ENCODE assay signal across 8 mouse cellular contexts in the genomic region with DNA sequence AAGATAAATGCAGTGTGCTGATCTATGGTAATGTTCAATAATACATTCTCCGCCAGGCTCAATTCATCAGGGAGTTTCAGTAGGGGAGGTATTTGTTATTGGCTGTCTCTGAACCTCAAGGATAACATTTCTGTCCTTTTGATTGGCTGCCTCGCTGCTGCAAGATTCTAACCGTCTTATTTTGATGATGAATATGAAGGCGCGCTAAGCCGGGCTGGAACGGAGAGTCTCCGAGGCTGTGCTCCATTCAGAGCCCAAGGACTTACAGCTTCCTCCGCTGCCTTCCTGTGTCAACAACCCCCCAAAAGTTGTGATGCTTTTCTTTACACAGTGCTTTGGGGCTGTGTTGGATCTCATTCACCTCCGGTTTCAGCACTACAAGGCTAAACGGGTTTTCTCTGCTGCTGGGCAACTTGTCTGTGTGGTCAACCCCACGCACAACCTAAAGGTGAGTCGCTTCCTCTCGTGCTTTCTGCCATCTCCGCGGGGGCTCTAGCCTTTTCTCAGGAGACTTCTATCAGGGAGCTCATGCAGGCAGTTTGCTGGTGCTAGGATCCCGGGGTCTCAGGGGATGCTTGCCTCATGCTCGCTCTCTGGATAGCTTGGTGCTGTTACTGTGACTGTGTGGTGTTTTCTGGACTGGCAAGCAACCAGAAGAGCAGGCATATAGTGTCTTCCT. TPM values are rescaled to one million over a fixed set of nuclear protein-coding genes. Genes with fewer than 3 reads are reported as not detected.
DNase-seq lines count a peak whose midpoint lies in the region; ATAC-seq and TF ChIP-seq lines count a peak whose summit lies in the region.

A gene (plus strand): TSS at position 240 of the 679 bp plus-strand sequence.

- TF ChIP-seq CTCF in layer of hippocampus, adult 2 months (conservative IDR thresholded peaks at IDR 0.05) = 0 out of 2 replicates have a peak, but pooled peaks have one; percentile 11

- H3K9ac ChIP-seq in kidney, embryonic 15.5 days = 0 out of 2 replicates have a peak within 1 kb of the TSS, but pooled peaks have one; percentile 23
- H3K9ac ChIP-seq in forebrain, embryonic 13.5 days = peak within 1 kb of the TSS; percentile 74
- no peak within 1 kb of the TSS for H3K9ac ChIP-seq in stomach, embryonic 15.5 days

- H3K4me1 ChIP-seq in kidney, embryonic 15.5 days = peaks cover 22% of the 10 kb centered on the region
- no peaks in the 10 kb centered on the region for H3K4me1 ChIP-seq in brown adipose tissue, adult 24 weeks (ENCODE audit: control insufficient read depth, insufficient read depth, insufficient read length, low read length)
- H3K4me1 ChIP-seq in forebrain, embryonic 13.5 days = peaks cover 65% of the 10 kb centered on the region
- H3K4me1 ChIP-seq in midbrain, embryonic 10.5 days = peaks cover 54% of the 10 kb centered on the region
- peaks cover 12% of the 10 kb centered on the region; the same call in 1 of the 2 replicates for H3K4me1 ChIP-seq in stomach, embryonic 15.5 days

- H3K4me2 ChIP-seq in kidney, embryonic 15.5 days = peak within 1 kb of the TSS; percentile 74
- peak within 1 kb of the TSS; percentile 77 for H3K4me2 ChIP-seq in forebrain, embryonic 13.5 days
- peak within 1 kb of the TSS; percentile 65 for H3K4me2 ChIP-seq in stomach, embryonic 15.5 days

- no peak for DNase-seq in kidney, postnatal 10 days
- DNase-seq in layer of hippocampus, adult 2 months (ENCODE audit: low spot score in 2 of 2) = peak; percentile 51 to 68
- DNase-seq in midbrain, embryonic 10.5 days (ENCODE audit: low spot score) = peak; percentile 35
- DNase-seq in urinary bladder, postnatal 4 days (ENCODE audit: low spot score in 2 of 2) = no peak

- H3K36me3 ChIP-seq in kidney, embryonic 15.5 days = no peaks in the 10 kb centered on the region
- H3K36me3 ChIP-seq in forebrain, embryonic 13.5 days (ENCODE audit: poor library complexity, severe bottlenecking) = no peaks in the 10 kb centered on the region
- no peaks in the 10 kb centered on the region for H3K36me3 ChIP-seq in midbrain, embryonic 10.5 days
- H3K36me3 ChIP-seq in stomach, embryonic 15.5 days = no peaks in the 10 kb centered on the region

- peak within 1 kb of the TSS; percentile 40 for H3K4me3 ChIP-seq in kidney, embryonic 15.5 days (replicated peaks)
- peak within 1 kb of the TSS; percentile 31 for H3K4me3 ChIP-seq in brown adipose tissue, adult 24 weeks (ENCODE audit: insufficient read depth, low read depth, low read length)
- peak within 1 kb of the TSS; percentile 58 for H3K4me3 ChIP-seq in forebrain, embryonic 13.5 days
- H3K4me3 ChIP-seq in layer of hippocampus, adult 2 months = peak within 1 kb of the TSS; percentile 72
- H3K4me3 ChIP-seq in midbrain, embryonic 10.5 days = peak within 1 kb of the TSS; percentile 60
- peak within 1 kb of the TSS; percentile 33 for H3K4me3 ChIP-seq in stomach, embryonic 15.5 days (replicated peaks)

- no peaks in the 10 kb centered on the region for H3K9me3 ChIP-seq in kidney, embryonic 15.5 days (replicated peaks)
- H3K9me3 ChIP-seq in forebrain, embryonic 13.5 days (replicated peaks) = no peaks in the 10 kb centered on the region
- H3K9me3 ChIP-seq in midbrain, embryonic 10.5 days (replicated peaks) = no peaks in the 10 kb centered on the region
- no peaks in the 10 kb centered on the region for H3K9me3 ChIP-seq in stomach, embryonic 15.5 days

- 16% methylated on average over 18 of the region's 18 CpGs for WGBS in kidney, embryonic 15.5 days
- WGBS in forebrain, embryonic 13.5 days = 2% methylated on average over 18 of the region's 18 CpGs
- 19% methylated on average over 18 of the region's 18 CpGs for WGBS in midbrain, embryonic 10.5 days
- 13% methylated on average over 18 of the region's 18 CpGs for WGBS in stomach, embryonic 15.5 days

- H3K27ac ChIP-seq in kidney, embryonic 15.5 days = no peak within 1 kb of the TSS
- H3K27ac ChIP-seq in brown adipose tissue, adult 24 weeks (replicated peaks; ENCODE audit: low read depth, low read length) = no peak within 1 kb of the TSS
- H3K27ac ChIP-seq in forebrain, embryonic 13.5 days = peak within 1 kb of the TSS; percentile 94
- H3K27ac ChIP-seq in layer of hippocampus, adult 2 months = peak within 1 kb of the TSS; percentile 93
- peak within 1 kb of the TSS; percentile 63 for H3K27ac ChIP-seq in midbrain, embryonic 10.5 days (replicated peaks)
- H3K27ac ChIP-seq in stomach, embryonic 15.5 days = no peak within 1 kb of the TSS

- no peak for ATAC-seq in kidney, embryonic 15.5 days (replicated peaks; ENCODE audit: low FRiP score)
- peak; percentile 52 for ATAC-seq in forebrain, embryonic 13.5 days
- ATAC-seq in stomach, embryonic 15.5 days (ENCODE audit: insufficient read depth, low FRiP score, low read depth) = no peak

- H3K27me3 ChIP-seq in kidney, embryonic 15.5 days = peaks cover 30% of the 10 kb centered on the region
- H3K27me3 ChIP-seq in forebrain, embryonic 13.5 days = no peaks in the 10 kb centered on the region
- peaks cover 57% of the 10 kb centered on the region for H3K27me3 ChIP-seq in midbrain, embryonic 10.5 days (ENCODE audit: low read depth, poor library complexity, severe bottlenecking)
- 0 out of 2 replicates have a peak, but pooled peaks cover 7% of the 10 kb centered on the region for H3K27me3 ChIP-seq in stomach, embryonic 15.5 days (replicated peaks)

RNA-seq across cellular contexts. Expression of the gene that starts here (rescaled TPM):
- polyA plus RNA-seq in kidney, embryonic 15.5 days (2015; fragmentation: Nextera tagmentation; extraction: Ambion mirVana) = 0.14 and 0.19 TPM in 2 replicates
- not detected in 2 replicates for polyA plus RNA-seq in brown adipose tissue, adult 24 weeks (2012; ENCODE audit: insufficient read depth, insufficient read length, missing spikeins)
- polyA plus RNA-seq in forebrain, embryonic 13.5 days (2015; fragmentation: Nextera tagmentation; extraction: Ambion mirVana) = 5.9 and 6.7 TPM in 2 replicates
- total RNA-seq in layer of hippocampus, adult 2 months (2021) = 1 to 10 TPM; 7.7 to 8.5 TPM
- 0.33 and 0.66 TPM in 2 replicates for polyA plus RNA-seq in midbrain, embryonic 10.5 days (2016; fragmentation: Nextera tagmentation; extraction: Ambion mirVana)
- 0.08 and 0.17 TPM in 2 replicates for polyA plus RNA-seq in stomach, embryonic 15.5 days (2015; fragmentation: Nextera tagmentation; extraction: Ambion mirVana)

Comparison
In these comparisons a context has a peak if more than half of its experiments do, and no peak if none do; other contexts are left out.
1. Peak in DNase-seq, H3K4me3 ChIP-seq and H3K27ac ChIP-seq in midbrain, embryonic 10.5 days; RNA of the gene not detected or under 1 TPM.
2. H3K27ac ChIP-seq: peak in forebrain, embryonic 13.5 days (single experiment) and layer of hippocampus, adult 2 months (single experiment); none in kidney, embryonic 15.5 days (single experiment), brown adipose tissue, adult 24 weeks (single experiment) and stomach, embryonic 15.5 days (single experiment).
3. DNase-seq: peak in layer of hippocampus, adult 2 months (2 of 2); none in kidney, postnatal 10 days (single experiment) and urinary bladder, postnatal 4 days (0 of 2).
4. Peak in every context shown above with its lines, with median percentiles within 50 percentile points of each other: H3K4me2 ChIP-seq and H3K4me3 ChIP-seq.